Mouse (Mus musculus) bone marrow, adult 2 months (tissue): ENCODE measurements around the gene Glod4.

Source experiments
- CTCF ChIP-seq: fragments of 200-500 bp; IDR thresholded peaks from 2 replicates; pipeline ENCODE4 v1.5.1; 2011; ENCODE audit warnings: low read length, control low read depth; ENCODE audit not compliant: control insufficient read depth, insufficient read depth
- POLR2A ChIP-seq: fragments of 200-500 bp; IDR thresholded peaks from 2 replicates; pipeline ENCODE4 v1.6.1; 2011; ENCODE audit warnings: low read depth, mild to moderate bottlenecking, control low read depth, low read length, borderline replicate concordance; ENCODE audit not compliant: control insufficient read depth

DNA sequence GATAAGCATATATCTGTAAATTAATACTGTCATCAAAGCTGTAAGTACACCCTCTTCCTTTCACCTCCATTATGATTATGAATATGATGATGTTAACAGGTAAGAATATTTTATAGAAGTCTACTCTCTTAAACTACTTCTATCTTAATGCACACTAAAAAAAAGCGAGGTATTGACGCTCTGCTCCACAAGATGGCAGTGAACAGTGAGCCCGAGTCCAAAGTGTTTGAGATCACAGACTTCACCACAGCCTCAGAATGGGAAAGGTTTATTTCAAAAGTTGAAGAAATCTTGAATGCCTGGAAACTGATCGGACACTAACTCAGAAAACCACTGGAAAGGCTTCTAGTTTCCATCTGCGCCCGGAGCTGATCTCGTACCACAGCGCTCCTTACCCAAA is 149.9 kb downstream of the Glod4 start:
- TF ChIP-seq CTCF (no peak), POLR2A (no peak)
